Mouse (Mus musculus) R1 (cell line): ENCODE measurements at regions not wholly inside any gene's neighbourhood (a gene's known extent, or its start where the extent isn't known, plus 50 kb on each side); places are given as distances from the start of the nearest gene placed in this dataset.

Experiments
- DNase-seq: peaks from one replicate; pipeline ENCODE4 v3.0.0-alpha.2; 2018; ENCODE audit warnings: low read depth, low spot score

DNA sequence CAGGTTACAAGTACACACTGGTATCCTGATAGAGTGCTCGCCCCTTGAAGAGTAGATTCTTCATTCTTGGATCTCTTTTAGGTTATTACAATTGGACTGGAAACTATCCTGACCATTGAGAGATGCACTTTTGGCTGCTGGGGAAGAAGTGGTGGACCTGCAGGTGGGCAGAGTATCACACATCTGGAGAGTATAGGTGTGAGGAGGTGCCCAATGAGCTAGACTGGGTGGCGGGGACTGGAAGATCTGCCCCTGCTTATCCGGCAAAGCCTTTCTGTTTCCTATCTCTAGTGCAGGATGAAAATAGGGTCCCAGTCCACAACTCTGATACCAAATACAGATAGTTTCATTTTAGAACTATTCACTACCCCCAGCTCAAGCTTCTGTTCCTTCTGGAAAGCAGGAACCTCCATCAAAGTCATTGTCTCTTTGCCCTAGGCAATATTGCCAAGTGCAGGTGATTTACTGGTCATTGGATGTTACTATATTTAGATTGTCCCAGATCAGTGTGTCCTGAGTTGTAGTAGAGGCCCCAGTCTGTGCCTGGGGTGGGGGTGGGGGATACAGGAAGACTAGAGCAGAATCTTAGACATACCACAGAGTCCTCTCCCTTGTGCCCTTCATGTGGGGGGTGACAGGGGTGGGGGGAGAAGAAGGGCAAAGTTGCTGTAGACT is 62.5 kb upstream of the Ube2e1 start:
- no peak for DNase-seq

DNA sequence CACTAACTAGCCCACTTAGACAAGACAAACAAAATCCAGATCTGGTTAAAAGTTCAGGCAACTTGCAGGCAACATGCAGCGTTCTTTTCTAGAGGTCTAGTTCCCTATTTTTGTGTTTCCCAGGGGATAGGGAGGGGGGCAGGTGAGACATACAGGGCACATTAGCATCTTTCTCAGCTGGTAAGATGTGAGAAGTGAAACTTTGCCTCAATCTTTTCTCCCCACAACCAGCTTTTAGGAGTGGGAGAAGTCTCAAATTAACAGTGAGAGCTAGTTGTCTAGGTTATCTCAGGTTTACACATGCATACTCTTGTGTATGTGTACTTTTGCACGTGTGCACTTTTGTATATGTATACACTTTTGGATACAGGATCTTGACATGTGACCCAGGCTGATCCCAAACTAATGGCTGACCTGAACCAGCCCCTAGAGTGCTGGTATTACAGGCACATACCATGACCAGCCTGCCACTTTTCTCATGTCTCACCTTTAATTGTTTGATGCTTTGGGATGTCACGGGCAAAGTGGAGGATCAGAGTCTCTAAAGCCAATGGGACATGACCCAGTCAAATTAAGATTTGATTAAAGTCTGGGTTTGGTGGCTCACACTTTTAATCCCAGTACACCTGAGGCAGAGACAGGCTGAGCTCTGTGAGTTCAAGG is 60.3 kb upstream of the Ube2e1 start:
- DNase-seq = no peak

DNA sequence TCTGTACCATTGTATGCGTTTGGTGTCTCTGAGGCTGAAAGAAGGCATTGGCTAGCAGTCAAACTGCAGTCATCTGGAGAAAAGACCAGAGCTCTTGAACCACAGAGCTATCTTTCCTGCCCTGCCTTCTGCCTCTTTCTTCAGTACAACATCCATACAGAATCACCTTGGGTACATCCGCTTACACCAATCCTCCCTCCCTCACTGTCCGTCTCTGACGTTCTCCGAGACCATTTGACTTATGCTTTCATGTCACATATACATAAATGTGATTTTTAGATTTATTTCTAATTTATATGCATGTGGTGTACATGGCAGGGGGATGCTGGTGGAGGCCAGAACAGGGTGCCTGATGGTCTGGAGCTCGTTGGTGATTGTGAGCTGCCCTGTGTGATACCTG is 57.7 kb upstream of the Ube2e1 start:
- no peak for DNase-seq

- DNase-seq = no peak
These were observed 54.5 kb upstream of the Ube2e1 start for GRCm38 (mm10) chr14:18385953-18386668.
